ENCODE assay signal across 7 mouse cellular contexts in genomic region chr17:13504827-13505268, GRCm38 (mm10).
DNase-seq lines count a peak whose midpoint lies in the region; ATAC-seq lines count a peak whose summit lies in the region.
"Not testable (repeated sequence)": the region's sequence is repeated elsewhere in the genome, so short reads cannot be mapped to it uniquely, and the experiment has no call there.

No protein-coding gene starts in this region.

- not testable (repeated sequence) for H3K9ac ChIP-seq in forebrain, embryonic 13.5 days; hindbrain, embryonic 15.5 days; lung, embryonic 15.5 days; midbrain, embryonic 13.5 days (replicated peaks)

- H3K9me3 ChIP-seq in forebrain, embryonic 13.5 days (replicated peaks); hindbrain, embryonic 15.5 days; lung, embryonic 15.5 days; midbrain, embryonic 13.5 days: not testable (repeated sequence)

- 6% methylated on average over 8 of the region's 9 CpGs for WGBS in forebrain, embryonic 13.5 days
- WGBS in hindbrain, embryonic 15.5 days: 17% methylated on average over 8 of the region's 9 CpGs
- WGBS in lung, embryonic 15.5 days: 21% methylated on average over 8 of the region's 9 CpGs
- 15% methylated on average over 8 of the region's 9 CpGs for WGBS in midbrain, embryonic 13.5 days

- H3K27me3 ChIP-seq in forebrain, embryonic 13.5 days; hindbrain, embryonic 15.5 days; lung, embryonic 15.5 days; midbrain, embryonic 13.5 days: not testable (repeated sequence)

- DNase-seq in cerebellum, postnatal 14 days: peak; percentile 28 to 49
- peak; percentile 26 for DNase-seq in kidney, postnatal 10 days
- peak; percentile 72 for DNase-seq in retina, postnatal 1 day

- not testable (repeated sequence) for H3K4me2 ChIP-seq in forebrain, embryonic 13.5 days; hindbrain, embryonic 15.5 days; lung, embryonic 15.5 days; midbrain, embryonic 13.5 days (replicated peaks)

- H3K4me3 ChIP-seq in forebrain, embryonic 13.5 days; hindbrain, embryonic 15.5 days; lung, embryonic 15.5 days; midbrain, embryonic 13.5 days (replicated peaks): not testable (repeated sequence)

- peak overlapping the region; percentile 94 for H3K27ac ChIP-seq in forebrain, embryonic 13.5 days
- H3K27ac ChIP-seq in hindbrain, embryonic 15.5 days (replicated peaks): peak overlapping the region; percentile 68
- peak overlapping the region; percentile 78 for H3K27ac ChIP-seq in lung, embryonic 15.5 days
- H3K27ac ChIP-seq in midbrain, embryonic 13.5 days: peak overlapping the region; percentile 75

- peaks cover 17% of the 10 kb centered on the region; the same call in 1 of the 2 replicates for H3K4me1 ChIP-seq in forebrain, embryonic 13.5 days
- not testable (repeated sequence) for H3K4me1 ChIP-seq in hindbrain, embryonic 15.5 days (replicated peaks); lung, embryonic 15.5 days; midbrain, embryonic 13.5 days (replicated peaks)

- not testable (repeated sequence) for H3K36me3 ChIP-seq in forebrain, embryonic 13.5 days (ENCODE audit: poor library complexity, severe bottlenecking); hindbrain, embryonic 15.5 days; lung, embryonic 15.5 days; midbrain, embryonic 13.5 days

- peak; percentile 97 for ATAC-seq in forebrain, embryonic 13.5 days
- ATAC-seq in hindbrain, embryonic 15.5 days (ENCODE audit: low FRiP score, low read depth): peak; percentile 92
- peak; percentile 67 for ATAC-seq in lung, embryonic 15.5 days (ENCODE audit: borderline replicate concordance, extremely low read depth, low FRiP score, low TSS enrichment)
- peak; percentile 98 for ATAC-seq in midbrain, embryonic 13.5 days
